Mouse (Mus musculus) C2C12 (cell line): ENCODE measurements around the gene Pdgfd.

ENCODE experiments used
- CEBPB ChIP-seq: IDR thresholded peaks from one replicate; pipeline ENCODE4 v1.6.1; 2011; ENCODE audit warnings: low read depth, mild to moderate bottlenecking, control low read depth, moderate library complexity
- CTCF ChIP-seq: IDR thresholded peaks from one replicate; pipeline ENCODE4 v1.5.1; 2011; ENCODE audit not compliant: control insufficient read depth, insufficient read depth, insufficient read length
- MAX ChIP-seq: IDR thresholded peaks from one replicate; pipeline ENCODE4 v1.6.1; 2011; ENCODE audit warnings: mild to moderate bottlenecking, control low read depth
- MYOD1 ChIP-seq: IDR thresholded peaks from one replicate; pipeline ENCODE4 v1.6.1; 2011; ENCODE audit warnings: low read depth; ENCODE audit not compliant: control insufficient read depth, insufficient read length
- MYOG ChIP-seq: IDR thresholded peaks from one replicate; pipeline ENCODE4 v1.6.1; 2011; ENCODE audit not compliant: control insufficient read depth, insufficient read length; ENCODE audit errors: extremely low read depth
- USF1 ChIP-seq: IDR thresholded peaks from one replicate; pipeline ENCODE4 v1.6.1; 2011; ENCODE audit warnings: low read depth, mild to moderate bottlenecking, control low read depth, moderate library complexity

- TF ChIP-seq CTCF = no peak
- TF ChIP-seq MYOD1 = no peak
- TF ChIP-seq CEBPB = no peak
- no peak for TF ChIP-seq MYOG
- no peak for TF ChIP-seq USF1
- no peak for TF ChIP-seq MAX
Observed at GRCm38 (mm10) chr9:6366550-6366949, 198.2 kb downstream of the Pdgfd start.
